Mouse (Mus musculus): ENCODE measurements around the gene Porcn. TPM values are rescaled to one million over a fixed set of nuclear protein-coding genes. Genes with fewer than 3 reads are reported as not detected.

Porcn gene
- total RNA-seq (2021) = 1 to 10 TPM; 3.3 to 4.7 TPM
- long read RNA-seq, experiment 1, partial matches to known transcripts = 0 of 1 reads
- long read RNA-seq, experiment 1, other reads (novel, unspliced or antisense) = 0 of 1 reads
- long read RNA-seq, experiment 2, partial matches to known transcripts = 1 of 4 reads
- long read RNA-seq, experiment 2, other reads (novel, unspliced or antisense) = 2 of 4 reads

DNA sequence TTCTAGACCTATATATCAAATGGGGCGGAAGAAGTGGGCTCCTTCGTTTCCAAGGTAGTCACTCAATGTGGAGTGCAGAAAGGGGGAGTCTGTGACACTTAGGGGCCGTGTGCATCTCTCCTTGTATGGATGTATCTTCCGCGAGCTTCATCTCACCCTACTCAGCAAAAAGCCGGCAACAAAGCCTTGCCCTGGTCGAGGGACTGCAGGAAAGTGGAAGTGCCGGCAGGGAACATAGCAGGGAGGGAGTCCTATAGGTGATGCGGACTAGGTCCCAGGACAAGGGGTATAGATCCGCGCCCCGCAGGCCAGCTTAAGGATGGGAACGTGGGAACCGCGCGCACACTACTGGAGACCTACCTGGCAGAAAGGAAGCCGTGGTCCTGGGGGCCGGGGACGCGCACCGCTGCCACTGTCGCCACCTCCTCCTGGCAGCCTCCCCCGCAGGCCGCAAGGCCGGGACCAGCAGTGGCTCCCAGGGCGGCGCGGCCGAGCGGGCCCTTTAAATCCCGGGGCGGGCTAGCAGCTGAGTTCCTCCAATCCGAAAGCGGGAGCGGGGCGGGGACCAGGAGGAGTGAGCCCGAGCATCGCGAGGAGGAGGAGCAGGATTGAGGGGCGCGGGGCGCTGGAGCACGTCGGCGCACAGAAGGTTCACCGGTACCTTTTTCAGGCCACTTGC, at the start of gene Porcn:
Porcn (minus strand) TSS at position 511 of the 679 bp plus-strand sequence.
- intact Hi-C loops (cut with DNase I; ENCODE audit: low total_unique reads) = no loop called here
- DNase-seq = peak; percentile 85

DNA sequence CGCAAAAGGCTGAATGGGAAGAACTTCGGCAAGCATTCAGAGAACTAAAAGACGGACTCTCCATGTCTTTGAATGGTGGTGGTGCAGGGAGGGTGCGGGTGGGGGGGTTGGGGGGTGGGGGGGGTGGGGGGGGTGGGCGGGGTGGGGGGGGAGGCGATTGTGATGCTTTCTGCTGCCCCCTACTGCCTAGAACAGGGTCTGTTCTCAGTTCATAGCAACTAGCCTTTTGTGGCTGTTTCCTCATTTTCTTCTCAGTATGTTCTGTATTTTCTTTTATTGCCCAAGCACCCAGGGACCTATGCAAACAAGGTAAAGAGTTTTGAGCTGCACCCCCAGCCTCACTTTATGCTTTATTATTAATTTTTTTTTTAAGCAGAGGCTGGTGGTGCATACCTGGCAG, 49.5 kb upstream of the Porcn start:
- intact Hi-C loops (cut with DNase I; ENCODE audit: low total_unique reads) = no loop called here

DNA sequence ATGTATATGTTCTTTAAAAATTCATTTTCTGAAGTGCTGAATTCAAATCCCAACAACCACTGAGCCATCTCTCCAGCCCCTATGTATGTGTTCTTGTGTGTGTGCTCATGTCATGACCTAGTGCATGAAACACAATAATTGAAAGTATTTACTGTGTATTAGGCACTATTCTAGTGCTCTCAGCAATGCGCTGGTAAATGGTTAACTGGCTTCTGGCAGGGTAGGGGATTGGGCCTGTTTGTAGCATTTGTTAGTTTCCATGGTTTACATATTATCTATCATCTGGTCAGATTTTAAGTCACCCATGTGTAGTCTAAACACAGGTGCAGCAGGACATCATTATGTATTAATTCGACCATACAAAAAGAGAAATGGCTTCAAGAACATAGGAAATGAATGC, 47.4 kb upstream of the Porcn start:
- DNase-seq = no peak
- intact Hi-C loops (cut with DNase I; ENCODE audit: low total_unique reads) = no loop called here

More for the DNA sequence above, 49.5 kb upstream of the Porcn start:
- DNase-seq = no peak

DNA sequence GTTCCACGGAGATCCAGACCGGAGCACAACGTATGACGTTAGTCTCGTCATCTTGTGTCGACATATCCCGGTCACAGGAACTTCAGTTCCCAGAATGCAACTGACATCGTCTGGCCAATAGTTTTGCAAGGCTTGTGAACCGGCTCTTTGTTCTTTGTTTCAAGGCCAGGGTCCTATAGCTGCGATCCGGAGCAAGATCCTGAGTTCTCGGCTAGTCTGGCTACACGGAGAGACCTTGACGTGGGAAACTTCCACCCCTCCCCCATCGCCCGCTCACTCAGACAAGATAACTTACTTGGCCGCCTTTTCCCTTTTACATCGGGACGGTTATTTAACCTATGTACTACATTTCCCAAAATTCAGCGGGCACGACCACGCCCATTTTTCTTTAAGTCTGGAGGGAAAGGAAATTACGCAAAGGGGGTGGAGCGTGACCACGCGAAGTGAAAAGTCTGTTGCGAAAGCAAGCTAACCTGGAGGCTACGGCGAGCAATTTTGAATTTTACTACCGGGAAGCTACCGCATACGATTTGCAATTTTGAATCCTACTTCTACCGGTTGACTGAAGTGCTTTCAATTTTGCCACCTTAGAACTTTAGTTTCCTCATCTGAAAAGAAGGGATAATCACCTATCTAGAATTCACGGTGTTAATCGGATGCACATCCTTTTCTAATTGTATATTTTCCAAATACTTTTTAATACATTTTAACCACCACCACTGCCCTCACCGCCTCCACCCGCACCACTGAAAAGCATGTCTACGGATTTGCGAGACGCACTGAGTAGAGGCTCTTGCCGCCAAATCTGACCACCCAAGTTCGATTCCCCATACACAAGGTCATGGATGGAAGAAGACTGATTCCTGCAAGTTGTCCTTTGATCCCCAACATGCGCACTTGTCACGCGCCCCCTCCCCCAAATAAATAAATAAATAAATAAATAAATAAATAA, 46.3 kb upstream of the Porcn start, which contains the start of gene Ftsj1:
Ftsj1 (minus strand) TSS at position 73 of the 952 bp plus-strand sequence.
- intact Hi-C loops (cut with DNase I; ENCODE audit: low total_unique reads) = no loop called here
- peak; percentile 67 for DNase-seq

DNA sequence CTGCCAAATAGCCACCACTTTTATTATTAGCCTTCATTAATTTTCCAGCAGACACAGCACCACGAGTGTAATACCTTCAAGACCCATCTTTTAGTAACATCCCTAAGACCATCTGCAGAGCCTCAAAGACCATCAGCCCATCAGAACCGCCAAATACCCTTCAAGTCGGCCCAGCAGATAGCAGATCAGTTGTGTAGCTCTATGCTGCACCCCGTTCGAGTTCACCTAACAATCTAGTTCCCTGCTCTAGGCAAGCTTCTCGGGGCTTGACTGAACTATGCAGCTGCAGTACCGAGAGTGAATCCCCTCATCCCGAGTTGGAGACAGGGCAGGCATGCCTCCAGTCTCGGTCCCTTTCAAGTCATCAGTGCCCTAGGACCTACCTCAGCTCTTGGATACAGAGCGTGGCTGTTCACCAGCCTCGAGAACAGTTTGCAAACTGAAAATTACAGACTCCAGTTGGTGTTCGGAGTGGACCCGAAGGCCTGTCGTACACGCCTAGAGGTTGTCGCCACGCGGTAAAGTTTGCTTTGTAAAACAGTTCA, 45.5 kb upstream of the Porcn start:
- no peak for DNase-seq
- intact Hi-C loops (cut with DNase I; ENCODE audit: low total_unique reads) = no loop called here

DNA sequence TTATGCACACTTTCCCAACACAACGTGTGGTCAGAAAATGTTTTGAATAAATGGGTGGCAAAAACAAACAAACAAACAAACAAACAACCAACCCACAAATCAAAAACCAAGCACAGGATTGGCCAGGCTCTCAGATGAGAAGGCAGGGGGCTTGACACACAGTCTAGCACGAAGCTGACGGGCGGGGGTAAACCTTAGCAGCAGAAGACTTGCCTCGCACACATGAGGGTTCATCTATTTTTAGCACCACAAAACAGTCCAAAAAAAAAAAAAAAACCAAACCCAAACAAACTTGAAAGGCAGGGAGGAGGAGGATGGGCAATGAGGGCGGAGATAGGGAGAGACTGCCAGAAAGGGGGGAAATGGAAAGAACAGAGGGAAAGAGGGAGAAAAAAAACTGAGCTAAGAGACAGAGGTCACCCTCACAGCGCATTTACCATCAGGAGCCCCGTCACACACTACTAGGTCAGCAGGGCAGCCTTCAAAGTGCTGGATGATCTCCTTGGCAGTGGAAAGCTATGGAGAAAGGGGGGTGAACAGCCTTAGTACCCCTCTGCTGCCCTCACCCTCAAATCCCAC, 42.3 kb upstream of the Porcn start:
- no peak for DNase-seq
- intact Hi-C loops (cut with DNase I; ENCODE audit: low total_unique reads) = no loop called here

DNA sequence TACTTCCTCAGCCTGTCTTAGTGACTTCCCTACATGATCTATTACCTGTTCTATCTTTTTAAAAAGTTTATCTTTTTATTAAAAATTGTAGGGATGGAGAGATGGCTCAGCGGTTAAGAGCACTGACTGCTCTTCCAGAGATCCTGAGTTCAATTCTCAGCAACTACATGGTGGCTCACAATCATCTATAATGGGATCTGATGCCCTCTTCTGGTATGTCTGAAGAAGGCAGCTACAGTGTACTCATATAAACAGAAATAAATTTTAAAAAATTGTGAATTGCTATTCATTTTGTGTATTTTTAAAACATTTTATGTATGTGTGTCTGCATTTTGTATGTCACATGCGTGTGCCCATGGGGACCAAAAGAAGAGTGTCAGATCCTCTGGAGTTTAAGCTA, 41.4 kb upstream of the Porcn start:
- no peak for DNase-seq
- intact Hi-C loops (cut with DNase I; ENCODE audit: low total_unique reads) = no loop called here

DNA sequence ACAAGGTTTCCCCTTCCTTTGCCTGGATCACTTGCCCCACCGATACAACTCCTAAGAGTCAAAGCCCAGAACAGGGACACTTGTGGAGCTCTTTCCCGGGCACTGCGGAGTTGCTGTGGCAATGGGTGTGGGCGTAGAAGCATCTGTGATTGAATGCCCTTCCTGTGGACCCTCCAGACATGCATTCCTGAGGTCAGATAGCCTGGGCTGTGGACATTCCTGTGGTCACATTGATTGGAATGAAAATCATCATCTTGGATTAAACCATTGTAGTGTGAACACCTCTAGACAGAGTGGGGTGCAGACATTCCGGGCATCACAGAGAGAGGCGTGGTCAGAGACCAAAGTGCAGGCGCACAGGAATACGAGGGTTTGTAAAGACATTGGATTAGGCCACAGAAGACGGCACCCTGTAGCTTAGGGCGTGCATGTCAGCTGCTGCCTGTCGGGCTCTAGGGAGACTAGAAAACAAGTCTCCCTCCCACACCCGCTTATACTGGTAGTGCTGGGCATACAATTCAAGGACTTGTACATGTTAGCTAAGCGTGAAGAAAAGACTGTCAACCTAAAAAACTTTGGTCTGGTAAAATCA, 32.6 kb upstream of the Porcn start:
- no peak for DNase-seq
- intact Hi-C loops (cut with DNase I; ENCODE audit: low total_unique reads) = no loop called here

DNA sequence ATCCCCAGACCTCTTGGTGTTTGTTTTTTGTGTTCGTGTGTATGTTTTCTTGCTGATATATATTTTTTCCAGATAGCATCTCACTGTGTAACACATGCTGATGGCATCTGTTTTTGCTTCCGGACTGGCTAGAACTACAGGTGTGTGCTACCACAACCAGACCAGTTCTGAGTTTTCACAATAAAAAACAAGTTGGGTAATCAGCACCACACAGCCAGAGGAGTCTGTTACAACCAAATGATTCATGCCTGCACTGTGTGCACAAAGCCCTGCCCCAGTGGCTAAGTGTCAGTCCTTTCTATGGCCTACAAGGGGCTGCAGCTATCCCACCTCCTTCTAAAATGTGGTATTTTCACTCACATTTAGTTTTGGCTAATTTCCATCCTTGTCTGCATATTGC, 30.4 kb upstream of the Porcn start:
- intact Hi-C loops (cut with DNase I; ENCODE audit: low total_unique reads) = no loop called here
- no peak for DNase-seq

DNA sequence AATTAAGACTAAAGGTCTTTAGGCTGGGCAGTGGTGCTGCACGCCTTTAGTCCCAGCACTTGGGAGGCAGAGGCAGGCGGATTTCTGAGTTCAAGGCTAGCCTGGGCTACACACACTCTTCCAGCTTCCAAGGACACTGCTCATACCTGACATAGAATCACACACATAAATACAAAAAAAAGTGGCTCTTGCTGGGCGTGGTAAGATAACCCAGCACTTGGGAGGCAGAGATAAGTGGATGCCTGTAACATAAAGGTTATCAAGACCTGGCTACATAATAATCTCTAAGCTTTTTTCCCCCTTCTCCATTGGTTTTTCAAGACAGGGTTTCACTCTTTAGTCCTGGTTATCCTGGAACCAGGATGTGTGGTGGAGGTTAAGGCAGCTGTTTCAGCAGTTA, 27.3 kb upstream of the Porcn start:
- DNase-seq = no peak
- intact Hi-C loops (cut with DNase I; ENCODE audit: low total_unique reads) = no loop called here

DNA sequence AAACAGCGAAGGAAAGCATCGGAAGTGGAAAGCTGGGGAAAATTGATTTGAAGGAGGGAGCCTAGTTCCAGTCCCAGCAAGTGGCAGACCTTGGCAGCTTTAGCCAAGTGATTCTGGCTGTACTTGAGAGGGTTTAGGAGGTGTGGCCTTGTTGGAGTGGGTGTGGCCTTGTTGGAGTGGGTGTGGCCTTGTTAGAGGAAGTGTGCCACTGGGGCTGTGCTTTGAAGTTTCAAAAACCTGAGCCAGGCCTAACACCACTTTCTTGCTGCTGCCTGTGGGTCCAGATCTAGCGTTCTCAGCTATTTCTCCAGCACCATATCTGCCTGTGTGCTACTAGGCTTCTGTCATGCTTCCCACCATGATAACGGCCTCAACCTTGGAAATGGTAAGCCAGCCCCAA, 23.9 kb upstream of the Porcn start:
- intact Hi-C loops (cut with DNase I; ENCODE audit: low total_unique reads) = no loop called here
- no peak for DNase-seq

DNA sequence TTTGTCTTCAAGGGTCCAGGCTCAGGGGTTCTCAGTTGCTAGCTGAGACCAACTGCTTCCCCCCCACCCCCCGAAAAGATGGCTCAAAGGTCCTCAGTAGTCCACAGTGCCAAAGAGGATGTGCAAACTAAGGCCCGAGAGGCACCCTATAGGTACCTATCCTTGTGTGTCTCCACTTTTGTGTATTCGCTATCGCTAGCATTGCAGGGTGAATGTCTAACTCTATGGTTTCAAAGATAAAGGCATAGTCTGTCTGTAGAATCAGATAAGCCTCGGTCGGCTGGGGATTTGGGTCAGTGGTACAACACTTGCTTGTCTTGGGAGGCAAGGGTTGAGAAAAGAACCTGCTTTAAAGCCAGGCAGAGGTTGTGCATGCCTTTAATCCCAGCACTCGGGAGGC, 17.1 kb upstream of the Porcn start:
- no peak for DNase-seq
- intact Hi-C loops (cut with DNase I; ENCODE audit: low total_unique reads) = no loop called here

DNA sequence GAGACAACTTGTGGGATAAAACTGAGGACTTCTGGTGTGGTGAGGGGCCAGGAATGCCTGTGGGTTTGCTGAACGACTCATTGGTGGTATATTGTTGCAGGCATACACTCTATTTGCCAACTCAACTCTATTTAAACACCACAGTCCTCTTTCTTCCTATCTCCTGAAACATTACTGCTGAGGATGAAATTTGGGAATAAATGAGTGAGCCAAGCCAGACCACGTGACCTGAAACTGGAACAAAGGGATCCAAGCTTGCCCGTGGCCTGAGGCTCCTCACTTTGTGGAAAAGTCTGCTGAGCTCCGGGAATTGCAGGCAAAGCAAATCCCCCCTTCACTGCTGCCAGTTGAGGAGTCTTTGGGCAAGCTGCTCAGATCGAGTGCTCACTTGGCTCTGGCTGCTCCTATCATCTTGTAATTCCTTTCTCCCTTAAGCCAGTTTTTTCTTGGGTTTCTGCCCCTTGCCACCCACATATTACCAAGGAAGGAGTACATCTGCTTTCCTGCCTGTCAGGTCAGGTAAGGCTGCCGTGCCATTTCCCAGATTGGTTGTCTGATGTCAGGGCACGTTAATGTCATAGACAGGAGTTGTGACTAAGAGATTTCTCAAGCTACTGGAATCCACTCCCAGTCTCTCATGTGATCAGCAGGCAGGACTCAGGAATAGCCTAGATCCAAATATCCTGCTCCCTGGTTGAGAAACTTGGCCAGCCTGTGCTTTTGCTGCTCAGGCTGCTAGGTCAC, 16.5 kb upstream of the Porcn start:
- intact Hi-C loops (cut with DNase I; ENCODE audit: low total_unique reads) = no loop called here
- DNase-seq = no peak

DNA sequence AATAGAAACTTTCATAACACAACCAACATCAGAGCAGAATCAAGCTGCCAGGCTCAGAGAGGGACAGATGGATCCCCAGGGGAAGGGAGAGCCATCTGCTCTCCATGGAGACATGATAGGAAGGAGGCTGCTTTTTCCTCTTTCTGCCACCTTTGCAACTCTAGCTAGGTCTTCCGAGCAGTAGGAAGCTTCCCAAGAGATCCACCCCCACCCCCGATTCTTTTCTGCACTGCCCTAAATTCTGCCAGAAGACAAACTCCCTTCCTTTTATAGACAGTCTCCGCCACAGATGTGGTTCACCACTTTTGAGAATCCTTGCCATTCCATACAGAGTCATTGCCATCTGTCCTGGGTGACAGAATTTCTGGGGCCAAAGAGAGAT, 16.0 kb upstream of the Porcn start:
- DNase-seq = no peak
- intact Hi-C loops (cut with DNase I; ENCODE audit: low total_unique reads) = no loop called here

DNA sequence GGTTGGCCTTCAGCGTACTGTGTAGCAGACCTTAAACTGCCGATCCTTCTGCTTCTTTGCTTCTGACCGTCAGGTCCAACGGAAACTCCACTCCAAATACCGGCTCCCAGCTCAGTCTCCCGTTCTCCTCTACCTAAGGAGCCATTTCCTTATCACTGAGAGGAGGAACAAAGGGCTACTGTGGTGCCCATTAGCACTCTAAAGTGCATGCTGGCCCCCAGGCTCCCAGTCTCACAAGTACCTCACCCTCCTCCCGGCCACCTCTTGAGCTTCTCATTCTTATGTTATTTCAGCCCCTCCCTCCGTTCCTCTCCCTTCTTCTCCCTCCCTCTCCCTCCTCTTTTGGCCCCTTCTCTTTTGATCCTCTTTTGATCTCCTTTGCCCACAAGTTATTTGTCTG, 13.3 kb upstream of the Porcn start:
- intact Hi-C loops (cut with DNase I; ENCODE audit: low total_unique reads) = no loop called here
- no peak for DNase-seq

DNA sequence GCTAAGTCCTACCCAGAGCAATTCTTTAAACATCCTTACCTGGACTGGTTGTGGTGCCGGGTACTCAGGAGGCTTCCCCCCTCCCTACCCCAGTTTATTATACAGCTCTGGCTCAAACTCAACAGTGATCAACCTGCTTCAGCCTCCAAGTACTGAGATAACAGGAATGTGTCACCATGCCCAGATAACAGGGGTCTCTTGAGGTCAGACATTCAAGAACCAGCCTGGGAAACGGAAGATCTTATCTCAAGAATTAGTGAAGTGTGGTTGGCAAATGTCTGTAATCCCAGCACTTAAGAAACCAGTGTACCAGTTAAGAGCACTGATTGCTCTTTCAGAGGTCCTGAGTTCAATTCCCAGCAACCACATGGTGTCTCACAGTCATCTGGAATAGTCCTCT, 11.8 kb upstream of the Porcn start:
- intact Hi-C loops (cut with DNase I; ENCODE audit: low total_unique reads) = no loop called here
- DNase-seq = no peak

DNA sequence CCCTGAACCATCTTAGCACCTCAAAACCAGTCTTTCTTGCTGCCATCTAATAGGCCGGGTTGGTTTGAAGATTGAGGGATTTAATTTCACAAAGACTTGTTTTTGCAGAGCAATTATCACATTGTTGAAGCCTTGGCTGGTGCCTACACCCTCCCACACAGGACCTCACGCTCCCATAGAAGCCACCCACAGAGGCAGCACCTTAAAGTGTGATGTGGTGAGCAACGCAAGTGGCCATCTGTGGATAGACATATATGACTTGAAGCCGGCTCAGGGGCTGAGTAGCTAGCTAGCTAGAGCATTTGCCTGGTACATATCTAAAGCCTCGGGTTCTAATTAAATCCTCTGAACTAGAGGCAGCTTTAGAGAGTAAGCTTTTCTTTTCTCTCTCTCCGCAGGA, 11.1 kb upstream of the Porcn start:
- intact Hi-C loops (cut with DNase I; ENCODE audit: low total_unique reads) = no loop called here
- DNase-seq = no peak

DNA sequence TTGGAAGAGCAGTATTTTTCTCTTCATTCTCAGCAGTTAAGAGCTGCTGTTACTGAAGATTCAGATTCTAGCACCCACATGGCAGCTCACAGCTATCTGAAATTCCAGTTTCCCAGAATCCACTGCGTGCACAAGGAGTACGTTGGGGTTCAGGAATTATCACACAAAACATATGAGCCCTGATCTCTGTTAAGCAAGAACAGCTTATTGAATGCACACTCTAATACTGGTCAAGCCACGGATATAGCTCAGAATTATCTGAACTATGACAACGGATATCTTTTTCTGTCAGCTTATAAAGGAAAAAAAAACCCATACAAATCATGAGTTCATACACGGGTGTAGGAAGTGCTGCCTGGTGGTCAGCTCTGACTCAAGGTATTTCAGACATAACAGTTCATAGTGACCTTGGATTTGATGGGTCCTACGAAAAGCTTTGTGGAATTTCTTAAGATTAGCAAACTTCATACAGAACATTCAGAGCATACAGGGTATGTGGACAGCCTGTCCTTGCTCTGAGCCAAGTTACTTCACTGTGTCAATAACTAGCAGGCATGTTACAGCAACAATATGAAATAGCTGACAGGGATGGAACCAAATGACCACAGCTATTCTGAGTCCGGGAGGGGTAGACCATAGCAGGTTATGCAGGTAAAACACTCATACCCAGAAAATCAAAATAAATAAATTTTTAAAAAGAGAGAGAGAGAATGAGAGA, 5.3 kb upstream of the Porcn start:
- intact Hi-C loops (cut with DNase I; ENCODE audit: low total_unique reads) = no loop called here
- DNase-seq = no peak

Data from gastrocnemius, postnatal 14 days (tissue).